Mouse (Mus musculus) regulatory T cell (primary cell): ENCODE results near the gene Slco4a1.

Experiments
- in situ Hi-C: fragments of 300-600 bp; cut with MboI, MseI; formaldehyde crosslinking; loops from one replicate; pipeline ENCODE4 v1.15.1; 2025; ENCODE audit warnings: high pct_unique_total_duplicates

Slco4a1 gene

GRCm38 (mm10) chr2:180444957-180445785 is 10.9 kb upstream of the Slco4a1 start:
- in situ Hi-C loops, result no loop called here

- in situ Hi-C loops, result no loop called here
Observed at GRCm38 (mm10) chr2:180445962-180446361, 10.1 kb upstream of the Slco4a1 start.

- in situ Hi-C loops, result no loop called here
Observed at GRCm38 (mm10) chr2:180449007-180449406, 7.0 kb upstream of the Slco4a1 start.

- in situ Hi-C loops, result no loop called here
Observed at GRCm38 (mm10) chr2:180450529-180450928, 5.5 kb upstream of the Slco4a1 start.

GRCm38 (mm10) chr2:180456705-180457104 is 660 bp downstream of the Slco4a1 start:
- in situ Hi-C loops, result no loop called here

GRCm38 (mm10) chr2:180457680-180458079 is 1.6 kb downstream of the Slco4a1 start:
- in situ Hi-C loops, result no loop called here

GRCm38 (mm10) chr2:180459437-180459836 is 3.4 kb downstream of the Slco4a1 start:
- in situ Hi-C loops, result no loop called here

GRCm38 (mm10) chr2:180460801-180461200 is 4.8 kb downstream of the Slco4a1 start:
- in situ Hi-C loops, result no loop called here

- in situ Hi-C loops, result no loop called here
Observed at GRCm38 (mm10) chr2:180462593-180462992, 6.5 kb downstream of the Slco4a1 start.

- in situ Hi-C loops, result no loop called here
Observed at GRCm38 (mm10) chr2:180466505-180466904, 10.5 kb downstream of the Slco4a1 start.

GRCm38 (mm10) chr2:180468871-180469270 is 12.8 kb downstream of the Slco4a1 start:
- in situ Hi-C loops, result no loop called here

GRCm38 (mm10) chr2:180469768-180470167 is 13.7 kb downstream of the Slco4a1 start:
- in situ Hi-C loops, result loop anchor here (5.0 to 10.0 kb wide), 2 partner anchors 93 to 1845 kb away; no protein-coding TSS in a partner anchor

GRCm38 (mm10) chr2:180472306-180473079 is 16.4 kb downstream of the Slco4a1 start:
- in situ Hi-C loops, result loop anchor here (5.0 to 10.0 kb wide), 2 partner anchors 90 to 1848 kb away; no protein-coding TSS in a partner anchor

GRCm38 (mm10) chr2:180473080-180473440 is 17.0 kb downstream of the Slco4a1 start:
- in situ Hi-C loops, result loop anchor here (5.0 to 10.0 kb wide), 2 partner anchors 89 to 1848 kb away; no protein-coding TSS in a partner anchor

- in situ Hi-C loops, result loop anchor here (5.0 to 10.0 kb wide), 2 partner anchors 87 to 1850 kb away; no protein-coding TSS in a partner anchor
Observed at GRCm38 (mm10) chr2:180474864-180475263, 18.8 kb downstream of the Slco4a1 start.

- in situ Hi-C loops, result loop anchor here (10.0 kb wide), 1 partner anchor 1387 kb away; no protein-coding TSS in a partner anchor
Observed at GRCm38 (mm10) chr2:180482274-180482673, 26.2 kb downstream of the Slco4a1 start.

GRCm38 (mm10) chr2:180484882-180485281 is 28.8 kb downstream of the Slco4a1 start:
- in situ Hi-C loops, result loop anchor here (10.0 kb wide), 1 partner anchor 1390 kb away; no protein-coding TSS in a partner anchor

GRCm38 (mm10) chr2:180485306-180485705 is 29.3 kb downstream of the Slco4a1 start:
- in situ Hi-C loops, result loop anchor here (10.0 kb wide), 1 partner anchor 1391 kb away; no protein-coding TSS in a partner anchor

GRCm38 (mm10) chr2:180488210-180488751 is 32.2 kb downstream of the Slco4a1 start:
- in situ Hi-C loops, result loop anchor here (10.0 kb wide), 1 partner anchor 1393 kb away; no protein-coding TSS in a partner anchor

GRCm38 (mm10) chr2:180495906-180496305 is 39.9 kb downstream of the Slco4a1 start:
- in situ Hi-C loops, result no loop called here

- in situ Hi-C loops, result no loop called here
Observed at GRCm38 (mm10) chr2:180499741-180500140, 43.7 kb downstream of the Slco4a1 start, which contains the start of gene Ntsr1. Ntsr1 (plus strand) TSS chr2:180499976.

GRCm38 (mm10) chr2:180500726-180501125 is 44.7 kb downstream of the Slco4a1 start:
- in situ Hi-C loops, result no loop called here
